Mouse (Mus musculus) right cerebral cortex, adult 18-20 months (tissue): ENCODE data around the gene Vdr.

Source experiments
- DNase-seq: peaks from one replicate; pipeline ENCODE4 v3.0.0; 2022; ENCODE audit warnings: mixed read lengths

Gene Vdr

DNA sequence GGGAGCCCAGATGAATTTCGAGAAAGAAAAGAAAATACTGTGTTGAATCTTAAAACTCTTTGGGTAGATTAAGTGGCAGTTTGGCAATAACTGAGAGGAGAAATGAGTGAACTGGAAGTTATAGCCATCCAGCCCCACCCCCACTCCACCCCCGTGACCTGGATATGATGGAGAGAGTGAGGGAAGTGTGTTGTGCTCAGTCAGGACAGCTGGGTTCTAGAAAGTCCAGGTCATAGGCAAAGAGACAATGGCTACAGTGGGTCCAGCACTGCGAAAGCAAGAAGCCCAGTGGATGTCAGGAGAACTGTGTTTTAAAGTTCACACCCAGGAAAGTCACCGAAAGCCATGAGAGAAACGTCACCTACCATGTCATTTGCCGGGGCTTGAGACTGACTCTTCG, 8.8 kb upstream of the Vdr start:
- no peak for DNase-seq

- no peak for DNase-seq
Observed at GRCm38 (mm10) chr15:97917994-97918393, 7.6 kb upstream of the Vdr start.

DNA sequence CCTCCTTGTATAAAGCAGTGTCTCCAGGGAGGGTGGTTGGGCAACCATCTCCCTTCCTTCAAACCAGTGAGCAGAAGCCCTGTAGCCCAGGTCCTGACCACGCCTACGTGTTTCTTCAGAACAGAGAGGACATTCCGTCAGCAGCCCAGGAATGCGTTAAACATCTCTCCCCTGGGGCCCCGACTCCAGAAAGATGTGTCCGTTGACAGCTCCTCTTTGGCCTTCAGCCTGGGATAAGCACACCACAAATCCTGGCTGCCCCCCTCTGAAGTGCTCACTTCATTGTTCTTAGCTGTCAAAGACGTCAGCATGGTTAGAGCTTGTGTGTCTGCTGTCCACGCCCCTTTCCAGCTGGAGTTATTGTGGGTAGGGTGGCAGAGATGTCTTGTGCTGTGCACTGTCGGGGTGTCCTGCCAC, 3.9 kb upstream of the Vdr start:
- DNase-seq, result no peak

DNA sequence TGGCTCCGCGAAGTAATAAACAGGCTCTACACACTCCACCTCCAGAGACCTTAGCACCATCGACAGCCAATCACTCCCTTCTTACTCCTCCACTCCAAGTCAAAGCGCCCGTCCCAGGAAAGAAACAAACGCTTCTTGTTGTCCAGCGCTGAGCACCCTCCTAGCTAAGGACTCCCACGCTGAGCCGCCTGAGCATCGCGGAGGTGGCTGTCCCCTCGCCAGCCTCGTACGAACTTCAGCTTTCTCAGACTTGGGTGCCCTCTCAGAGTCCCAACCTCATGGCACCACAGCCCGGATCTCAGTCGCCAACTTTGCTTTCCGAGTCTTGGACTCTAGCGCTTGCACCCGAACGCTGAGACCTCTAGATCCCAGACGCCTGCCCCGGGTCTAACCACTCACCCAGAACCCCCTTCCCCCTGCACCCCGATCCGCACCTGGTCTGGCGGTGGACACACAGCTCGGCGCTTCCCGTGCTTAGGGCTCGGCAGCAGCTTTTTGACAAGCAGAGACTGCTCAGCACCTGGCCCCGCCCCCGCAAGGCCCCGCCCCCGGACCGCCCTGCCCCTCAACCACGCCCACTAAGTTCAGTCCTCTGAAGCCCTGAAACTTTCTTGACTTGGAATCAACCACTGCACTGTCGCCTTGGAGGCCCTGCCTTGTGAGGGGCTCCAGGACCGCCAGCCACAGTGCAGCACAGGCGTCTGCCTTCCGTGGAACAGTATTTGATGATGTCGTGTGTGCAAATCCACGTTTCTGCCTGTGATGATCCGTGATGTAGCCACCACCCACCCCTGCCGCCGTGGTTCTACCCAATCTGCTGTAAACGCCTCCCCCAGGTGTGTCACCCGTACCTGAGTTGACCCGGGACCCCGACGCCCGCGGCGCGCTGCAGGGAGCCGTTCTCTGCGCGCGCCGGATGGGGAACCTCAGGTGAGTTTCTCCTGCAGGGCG, 2.4 kb downstream of the Vdr start:
- no peak for DNase-seq

- peak; percentile 8 for DNase-seq
Observed at GRCm38 (mm10) chr15:97907202-97907601, 3.2 kb downstream of the Vdr start.

- no peak for DNase-seq
Observed at GRCm38 (mm10) chr15:97905281-97905680, 5.1 kb downstream of the Vdr start.

GRCm38 (mm10) chr15:97904339-97904991, 6.0 kb downstream of the Vdr start:
- DNase-seq, result no peak

DNA sequence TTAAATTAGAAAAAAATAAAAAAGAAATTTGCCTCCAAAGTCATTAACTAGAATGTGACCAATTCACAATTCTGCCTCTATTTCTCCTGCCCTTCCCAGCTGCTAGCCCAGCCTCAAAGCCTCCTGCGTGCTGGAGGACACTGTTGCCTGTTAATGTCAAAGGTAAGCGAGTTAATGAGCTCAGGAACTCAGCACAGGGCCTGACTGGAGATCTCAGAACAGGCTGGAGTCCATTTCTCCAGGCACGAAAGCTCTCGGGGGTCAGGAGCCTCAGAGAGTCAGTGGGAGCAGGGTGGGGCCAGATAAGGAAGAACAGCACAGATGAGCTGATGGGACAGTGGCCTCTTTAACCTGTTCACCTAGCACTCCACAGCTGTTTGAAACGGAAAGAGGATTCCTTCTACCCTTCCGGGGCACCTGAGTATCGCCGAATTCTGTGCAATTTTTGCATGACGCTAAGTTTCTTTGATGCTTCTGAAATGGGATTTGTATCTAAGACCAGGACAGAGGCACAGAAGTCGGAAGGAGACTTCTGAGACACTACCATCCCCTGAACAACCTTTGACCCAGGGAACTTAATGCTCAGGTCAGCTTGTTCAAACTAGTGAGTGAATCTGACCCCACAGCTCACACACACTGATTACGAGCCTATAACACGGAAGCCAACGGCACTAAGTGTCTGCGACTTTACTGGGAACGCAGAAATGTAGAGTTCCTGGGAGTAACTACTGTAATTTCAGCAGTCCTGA, 7.0 kb downstream of the Vdr start:
- no peak for DNase-seq

DNA sequence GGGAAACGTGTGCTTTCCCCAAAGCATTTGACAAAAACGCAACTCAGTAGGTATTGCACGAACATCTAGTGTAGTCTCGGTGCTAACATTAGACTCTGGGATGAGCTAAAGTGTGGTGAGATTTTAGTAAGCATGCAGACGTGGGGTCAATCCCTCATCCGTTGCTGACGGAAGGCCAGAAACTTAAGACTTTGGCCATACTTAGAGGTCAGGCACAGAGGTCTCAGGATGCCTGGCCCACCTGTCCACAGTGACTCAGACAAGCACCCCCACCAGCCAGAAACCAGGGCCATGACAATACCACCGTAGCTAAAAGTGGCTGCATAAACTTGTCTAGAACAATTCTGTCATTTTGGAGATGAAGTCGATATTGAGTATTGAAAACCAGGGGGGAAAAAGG, 9.4 kb downstream of the Vdr start:
- no peak for DNase-seq

DNA sequence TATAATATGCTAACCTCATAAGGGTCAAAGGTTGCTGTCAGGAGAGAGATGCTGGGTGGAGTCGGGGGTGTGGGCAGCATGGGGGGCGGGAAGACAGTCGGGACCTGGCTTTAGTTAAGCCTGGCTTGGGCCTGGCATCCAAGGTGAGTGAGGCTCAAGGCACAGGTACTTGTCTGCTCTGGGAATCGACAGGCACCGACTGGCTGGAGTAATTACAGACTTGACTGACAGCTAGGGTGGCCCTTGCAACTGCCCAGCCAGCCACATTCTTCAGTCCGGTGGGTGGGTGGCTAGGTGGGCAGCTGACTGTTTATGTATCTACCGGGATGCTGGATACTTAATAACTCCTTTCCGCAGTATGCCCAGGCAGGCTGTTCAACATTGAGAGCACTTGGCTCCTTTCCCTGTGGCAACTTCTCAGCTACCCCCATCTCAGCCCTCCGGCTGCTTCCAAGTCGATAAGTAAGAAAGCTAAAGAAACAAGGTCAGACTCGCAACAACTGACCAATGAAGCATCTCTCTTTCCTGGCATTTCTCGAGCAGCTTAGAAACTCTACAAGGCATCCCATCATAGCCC, 10.0 kb downstream of the Vdr start:
- no peak for DNase-seq

DNA sequence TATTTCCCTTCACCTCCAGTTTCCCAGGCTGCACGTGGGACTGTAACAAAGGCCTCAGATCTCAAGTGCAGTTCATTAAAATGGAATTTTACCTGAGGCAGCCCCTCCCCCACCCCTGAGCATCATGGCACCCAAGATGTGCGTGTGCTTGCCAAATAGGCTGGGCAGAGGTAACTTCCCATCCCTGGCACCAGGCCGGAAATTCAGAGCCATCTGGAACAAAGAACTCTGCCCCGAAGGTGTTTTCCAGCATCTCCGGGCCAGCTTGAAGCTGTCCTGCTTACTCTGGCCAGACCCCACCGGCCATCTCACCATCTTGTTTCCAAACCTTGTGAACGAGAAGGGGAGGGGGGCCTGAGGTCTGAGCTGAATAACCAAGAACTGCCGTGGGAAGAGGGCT, 10.7 kb downstream of the Vdr start:
- no peak for DNase-seq

GRCm38 (mm10) chr15:97898791-97899190, 11.6 kb downstream of the Vdr start:
- no peak for DNase-seq

GRCm38 (mm10) chr15:97896861-97897654, 13.4 kb downstream of the Vdr start:
- no peak for DNase-seq

GRCm38 (mm10) chr15:97896347-97896746, 14.1 kb downstream of the Vdr start:
- DNase-seq, result no peak

DNA sequence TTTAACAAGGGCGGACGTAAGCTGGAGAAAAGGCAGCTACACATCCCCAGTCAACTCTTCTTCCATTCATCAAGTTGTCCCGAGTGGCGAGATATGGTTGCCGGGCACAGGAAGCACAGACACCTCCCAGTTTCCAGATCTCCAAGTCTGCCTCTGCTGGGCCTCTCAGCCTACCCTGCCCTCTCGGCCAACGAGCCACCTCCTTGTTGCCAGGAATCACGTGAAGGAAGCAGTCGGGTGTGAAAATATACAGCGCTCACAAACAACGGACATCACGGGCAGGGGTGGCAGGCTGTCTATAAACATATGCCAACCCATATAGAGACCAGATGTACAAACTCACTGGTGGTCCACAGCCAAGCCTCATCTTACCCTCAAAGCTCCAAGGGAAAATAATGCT, 14.6 kb downstream of the Vdr start:
- DNase-seq, result no peak

DNA sequence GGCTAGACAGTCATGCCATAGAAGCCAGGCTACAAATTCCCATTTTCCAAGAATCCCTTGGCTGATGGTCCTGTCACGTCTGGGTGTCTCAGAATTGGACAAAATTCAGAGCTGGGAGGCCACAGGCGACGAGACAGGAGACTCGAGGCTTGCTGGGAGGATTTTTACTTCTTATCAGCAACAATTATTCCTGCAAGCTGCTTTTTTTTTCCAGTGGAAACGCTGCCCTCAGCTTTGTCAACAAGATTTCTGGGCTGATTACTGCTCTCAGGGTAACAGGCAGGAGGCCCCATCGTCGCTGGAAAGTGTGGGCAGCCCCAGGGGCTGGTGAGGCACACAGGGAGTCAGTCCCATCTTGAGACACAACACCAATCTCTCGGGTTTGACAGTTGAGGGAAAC, 17.9 kb downstream of the Vdr start:
- no peak for DNase-seq

DNA sequence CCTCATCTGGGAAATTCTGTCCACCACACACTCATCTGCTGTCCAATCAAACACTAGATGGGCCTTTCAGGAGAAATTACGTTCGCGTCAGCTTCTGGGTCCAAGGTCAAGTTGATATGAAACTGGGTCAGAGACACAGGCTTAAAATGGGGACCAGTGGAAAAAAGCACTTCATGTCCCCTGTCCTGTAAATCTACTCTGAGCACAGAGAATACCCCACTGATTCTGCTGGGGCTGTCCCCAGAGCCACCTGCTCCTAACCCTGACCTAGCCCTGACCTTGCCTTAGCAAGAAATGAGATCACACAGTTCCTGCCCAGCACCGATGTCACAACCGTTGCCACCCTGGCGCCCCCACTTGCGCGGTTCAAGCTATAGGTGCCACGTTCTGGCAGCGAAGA, 20.0 kb downstream of the Vdr start:
- no peak for DNase-seq

- peak; percentile 45 for DNase-seq
Observed at GRCm38 (mm10) chr15:97890017-97890416, 20.4 kb downstream of the Vdr start.

- DNase-seq, result no peak
Observed at GRCm38 (mm10) chr15:97887541-97888016, 22.9 kb downstream of the Vdr start.

GRCm38 (mm10) chr15:97881423-97881822, 29.0 kb downstream of the Vdr start:
- no peak for DNase-seq

- DNase-seq, result no peak
Observed at GRCm38 (mm10) chr15:97880441-97880840, 30.0 kb downstream of the Vdr start.

GRCm38 (mm10) chr15:97878696-97879328, 31.6 kb downstream of the Vdr start:
- DNase-seq, result no peak
